11 mouse cellular contexts compared by ENCODE assay signal in genomic region chr13:116514640-116515311, GRCm38 (mm10).
DNase-seq lines count a peak whose midpoint lies in the region; ATAC-seq and TF ChIP-seq lines count a peak whose summit lies in the region.
"Had no signal": no experiment of that assay in that cellular context is flagged by ENCODE, and none has a peak within 500 bp of the region (broad histone marks: within the 10 kb centered on the region; RNA-seq: fewer than 3 reads in every experiment).

No protein-coding gene starts in this region.

- peaks cover 33% of the 10 kb centered on the region for H3K27me3 ChIP-seq in kidney, embryonic 15.5 days
- H3K27me3 ChIP-seq in embryonic facial prominence, embryonic 14.5 days (replicated peaks; ENCODE audit: control insufficient read depth, insufficient read depth, low read length): peaks cover 4% of the 10 kb centered on the region
- no peaks in the 10 kb centered on the region for H3K27me3 ChIP-seq in hindbrain, postnatal 0 days (ENCODE audit: insufficient read depth, low read length)
- peaks cover 5% of the 10 kb centered on the region for H3K27me3 ChIP-seq in neural tube, embryonic 13.5 days

- no peak for TF ChIP-seq CTCF in hindbrain, postnatal 0 days (IDR thresholded peaks at IDR 0.05; ENCODE audit: low read depth)

- no peaks in the 10 kb centered on the region for H3K36me3 ChIP-seq in kidney, embryonic 15.5 days
- no peaks in the 10 kb centered on the region for H3K36me3 ChIP-seq in embryonic facial prominence, embryonic 14.5 days (ENCODE audit: control insufficient read depth, insufficient read depth, low read length)
- no peaks in the 10 kb centered on the region for H3K36me3 ChIP-seq in hindbrain, postnatal 0 days (ENCODE audit: insufficient read depth, low read length)
- H3K36me3 ChIP-seq in neural tube, embryonic 13.5 days: no peaks in the 10 kb centered on the region

- ATAC-seq in kidney, embryonic 15.5 days (replicated peaks; ENCODE audit: low FRiP score): no peak
- peak; percentile 85 for ATAC-seq in embryonic facial prominence, embryonic 14.5 days (ENCODE audit: low read depth)
- ATAC-seq in hindbrain, postnatal 0 days: peak; percentile 78
- peak; percentile 80 for ATAC-seq in neural tube, embryonic 13.5 days (ENCODE audit: low read depth)

- no peak overlapping the region for H3K4me3 ChIP-seq in kidney, embryonic 15.5 days (replicated peaks)
- no peak overlapping the region for H3K4me3 ChIP-seq in embryonic facial prominence, embryonic 14.5 days (ENCODE audit: low read depth, low read length)
- H3K4me3 ChIP-seq in hindbrain, postnatal 0 days (ENCODE audit: low read length): peak overlapping the region; percentile 26
- H3K4me3 ChIP-seq in neural tube, embryonic 13.5 days: peak overlapping the region; percentile 17

- 10% methylated on average over 13 of the region's 13 CpGs for WGBS in kidney, embryonic 15.5 days
- WGBS in embryonic facial prominence, embryonic 14.5 days: 9% methylated on average over 13 of the region's 13 CpGs
- 8% methylated on average over 13 of the region's 13 CpGs for WGBS in hindbrain, postnatal 0 days
- 3% methylated on average over 13 of the region's 13 CpGs for WGBS in neural tube, embryonic 13.5 days

- H3K9ac ChIP-seq in kidney, embryonic 15.5 days: no peak overlapping the region
- no peak overlapping the region for H3K9ac ChIP-seq in embryonic facial prominence, embryonic 14.5 days (ENCODE audit: low read depth, low read length)
- no peak overlapping the region for H3K9ac ChIP-seq in hindbrain, postnatal 0 days (replicated peaks; ENCODE audit: low read length)
- H3K9ac ChIP-seq in neural tube, embryonic 13.5 days: 0 out of 2 replicates have a peak overlapping the region, but pooled peaks have one; percentile 18

- DNase-seq in kidney, postnatal 10 days: no peak
- DNase-seq in embryonic facial prominence, embryonic 14.5 days (ENCODE audit: low spot score): peak; percentile 38
- DNase-seq in hindbrain, postnatal 0 days (ENCODE audit: low spot score): peak; percentile 23
- DNase-seq in spleen, postnatal 14 days (ENCODE audit: low spot score in 2 of 2): no peak
- no peak for DNase-seq in c-Kit-positive CD71-positive TER-119-positive erythroid progenitor cells, embryonic 14.5 days (ENCODE audit: low spot score)
- no peak for DNase-seq in gastrocnemius, adult 8-10 months (ENCODE audit: low spot score in 2 of 2)
- DNase-seq: adrenal gland, adult 8-10 months; heart, postnatal 36 days; lung, postnatal 36 days had no signal

- H3K4me2 ChIP-seq in kidney, embryonic 15.5 days: 0 out of 2 replicates have a peak overlapping the region, but pooled peaks have one; percentile 9
- peak overlapping the region; percentile 35 for H3K4me2 ChIP-seq in embryonic facial prominence, embryonic 14.5 days (ENCODE audit: low read depth, low read length)
- peak overlapping the region; percentile 52 for H3K4me2 ChIP-seq in hindbrain, postnatal 0 days (ENCODE audit: low read depth, low read length)
- H3K4me2 ChIP-seq in neural tube, embryonic 13.5 days: peak overlapping the region; percentile 46

- no peaks in the 10 kb centered on the region for H3K4me1 ChIP-seq in kidney, embryonic 15.5 days
- peaks cover 5% of the 10 kb centered on the region; the same call in 1 of the 2 replicates for H3K4me1 ChIP-seq in embryonic facial prominence, embryonic 14.5 days (ENCODE audit: control insufficient read depth, insufficient read depth, low read length)
- no peaks in the 10 kb centered on the region for H3K4me1 ChIP-seq in hindbrain, postnatal 0 days (ENCODE audit: insufficient read depth, low read length)
- peaks cover 12% of the 10 kb centered on the region for H3K4me1 ChIP-seq in neural tube, embryonic 13.5 days (replicated peaks)

- H3K27ac ChIP-seq in kidney, embryonic 15.5 days: no peak overlapping the region
- no peak overlapping the region for H3K27ac ChIP-seq in embryonic facial prominence, embryonic 14.5 days (replicated peaks; ENCODE audit: low read depth, low read length)
- H3K27ac ChIP-seq in hindbrain, postnatal 0 days: no peak overlapping the region
- H3K27ac ChIP-seq in neural tube, embryonic 13.5 days (replicated peaks): 0 out of 2 replicates have a peak overlapping the region, but pooled peaks have one; percentile 7

- H3K9me3 ChIP-seq in kidney, embryonic 15.5 days (replicated peaks): no peaks in the 10 kb centered on the region
- H3K9me3 ChIP-seq in embryonic facial prominence, embryonic 14.5 days (ENCODE audit: control insufficient read depth, low read length): no peaks in the 10 kb centered on the region
- H3K9me3 ChIP-seq in hindbrain, postnatal 0 days (ENCODE audit: low read length): no peaks in the 10 kb centered on the region
- H3K9me3 ChIP-seq in neural tube, embryonic 13.5 days: no peaks in the 10 kb centered on the region

Comparison
In these comparisons a context has a peak if more than half of its experiments do, and no peak if none do; other contexts are left out.
1. H3K4me3 ChIP-seq: peak in hindbrain, postnatal 0 days (single experiment) and neural tube, embryonic 13.5 days (single experiment); none in kidney, embryonic 15.5 days (single experiment) and embryonic facial prominence, embryonic 14.5 days (single experiment).
2. DNase-seq: peak in embryonic facial prominence, embryonic 14.5 days (single experiment) and hindbrain, postnatal 0 days (single experiment); none in kidney, postnatal 10 days (single experiment), spleen, postnatal 14 days (0 of 2), c-Kit-positive CD71-positive TER-119-positive erythroid progenitor cells, embryonic 14.5 days (single experiment) and gastrocnemius, adult 8-10 months (0 of 2).
3. Peak in every context shown above with its lines, with median percentiles within 50 percentile points of each other: H3K4me2 ChIP-seq.